18 mouse cellular contexts compared by ENCODE assay signal in genomic region chr1:120266460-120266859, GRCm38 (mm10). TPM values are rescaled to one million over a fixed set of nuclear protein-coding genes. Genes with fewer than 3 reads are reported as not detected.
DNase-seq lines count a peak whose midpoint lies in the region; ATAC-seq and TF ChIP-seq lines count a peak whose summit lies in the region.
"Had no signal": no experiment of that assay in that cellular context is flagged by ENCODE, and none has a peak within 500 bp of the region (broad histone marks: within the 10 kb centered on the region; RNA-seq: fewer than 3 reads in every experiment).

No protein-coding gene starts in this region.

- H3K27ac ChIP-seq in liver, adult 2 months (replicated peaks; ENCODE audit: insufficient read depth, low read depth, low read length) = peak overlapping the region; percentile 31
- H3K27ac ChIP-seq in testis, adult 2 months (ENCODE audit: control insufficient read depth, insufficient read depth, low read depth, low read length) = peak overlapping the region; percentile 40
- H3K27ac ChIP-seq in liver, embryonic 12.5 days = peak overlapping the region; percentile 93
- H3K27ac ChIP-seq: hindbrain, embryonic 12.5 days; limb, embryonic 15.5 days; neural tube, embryonic 15.5 days had no signal

- peak overlapping the region; percentile 93 for H3K4me2 ChIP-seq in liver, embryonic 12.5 days
- H3K4me2 ChIP-seq: hindbrain, embryonic 12.5 days; limb, embryonic 15.5 days had no signal

- H3K9me3 ChIP-seq in liver, embryonic 12.5 days (replicated peaks) = no peaks in the 10 kb centered on the region
- H3K9me3 ChIP-seq: hindbrain, embryonic 12.5 days; limb, embryonic 15.5 days; neural tube, embryonic 15.5 days had no signal

- DNase-seq in liver, adult 2 months (ENCODE audit: extremely low read depth, low read depth, low spot score) = no peak
- no peak for DNase-seq in liver
- DNase-seq in testis, postnatal 10 days (ENCODE audit: low spot score) = no peak
- no peak for DNase-seq in thymus, postnatal 0 days (ENCODE audit: low spot score)
- no peak for DNase-seq in cerebellum, adult 9-10 months
- DNase-seq: cerebellum, adult 9-11 months; gastrocnemius, postnatal 36 days; kidney, adult 2 months; kidney, postnatal 14 days; retina, postnatal 1 day; thymus, postnatal 14 days had no signal

- no peak for ATAC-seq in liver, embryonic 12.5 days
- ATAC-seq: forebrain, embryonic 14.5 days; midbrain, embryonic 16.5 days had no signal

- TF ChIP-seq POLR2A in liver, adult 2 months (IDR thresholded peaks at IDR 0.05; ENCODE audit: extremely low read depth, insufficient read depth, low read length) = no peak
- no peak for TF ChIP-seq POLR2A in testis, adult 2 months (IDR thresholded peaks at IDR 0.05; ENCODE audit: control insufficient read depth, low read depth, low read length)

- no peak overlapping the region for H3K9ac ChIP-seq in liver, adult 2 months (ENCODE audit: low read depth, low read length)
- H3K9ac ChIP-seq in liver, embryonic 12.5 days = peak overlapping the region; percentile 89
- H3K9ac ChIP-seq: hindbrain, embryonic 12.5 days; limb, embryonic 15.5 days; neural tube, embryonic 15.5 days had no signal

- no peaks in the 10 kb centered on the region for H3K27me3 ChIP-seq in liver, adult 2 months (ENCODE audit: control insufficient read depth, insufficient read depth, low read length)
- H3K27me3 ChIP-seq in testis, adult 2 months (ENCODE audit: control insufficient read depth, insufficient read depth, low read length) = no peaks in the 10 kb centered on the region
- no peaks in the 10 kb centered on the region for H3K27me3 ChIP-seq in liver, embryonic 12.5 days (replicated peaks)
- H3K27me3 ChIP-seq: limb, embryonic 15.5 days had no signal

- H3K36me3 ChIP-seq in liver, adult 2 months (ENCODE audit: control insufficient read depth, insufficient read depth, low read length) = no peaks in the 10 kb centered on the region
- no peaks in the 10 kb centered on the region for H3K36me3 ChIP-seq in testis, adult 2 months (ENCODE audit: control insufficient read depth, insufficient read depth, low read length)
- peaks cover 27% of the 10 kb centered on the region for H3K36me3 ChIP-seq in liver, embryonic 12.5 days
- H3K36me3 ChIP-seq: hindbrain, embryonic 12.5 days; limb, embryonic 15.5 days; neural tube, embryonic 15.5 days had no signal

- WGBS in liver, adult 2 months = 31% methylated on average over 4 of the region's 4 CpGs
- WGBS in liver, embryonic 12.5 days (ENCODE audit: insufficient replicate concordance) = 74% methylated on average over 4 of the region's 4 CpGs

- H3K4me1 ChIP-seq in liver, adult 2 months (ENCODE audit: control insufficient read depth, insufficient read depth, low read length) = peaks cover 24% of the 10 kb centered on the region
- peaks cover 5% of the 10 kb centered on the region for H3K4me1 ChIP-seq in testis, adult 2 months (ENCODE audit: control insufficient read depth, insufficient read depth, low read length)
- peaks cover 94% of the 10 kb centered on the region for H3K4me1 ChIP-seq in liver, embryonic 12.5 days

- H3K4me3 ChIP-seq in liver, adult 2 months (ENCODE audit: insufficient read depth, low read depth, low read length) = no peak overlapping the region
- H3K4me3 ChIP-seq in testis, adult 2 months (ENCODE audit: control insufficient read depth, low read depth, low read length) = no peak overlapping the region
- H3K4me3 ChIP-seq in liver, embryonic 12.5 days = 0 out of 2 replicates have a peak overlapping the region, but pooled peaks have one; percentile 81
- H3K4me3 ChIP-seq: hindbrain, embryonic 12.5 days; limb, embryonic 15.5 days; neural tube, embryonic 15.5 days had no signal

- H3K79me2 ChIP-seq in liver, adult 2 months (ENCODE audit: control insufficient read depth, insufficient read depth, low read length) = peaks cover 5% of the 10 kb centered on the region; the same call in 1 of the 2 replicates

- TF ChIP-seq CTCF in liver, adult 2 months (IDR thresholded peaks at IDR 0.05; ENCODE audit: low read depth, low read length) = no peak
- TF ChIP-seq CTCF in testis, adult 2 months (IDR thresholded peaks at IDR 0.05; ENCODE audit: control insufficient read depth, insufficient read depth, insufficient replicate concordance, low read depth, low read length) = no peak

RNA-seq across cellular contexts. Expression of gene Steap3, which starts 6.0 kb away (rescaled TPM):
- 7.5 and 11.9 TPM in 2 replicates for total RNA-seq in liver, adult 2 months (2014; rRNA removed)
- polyA plus RNA-seq in liver, adult 2 months (2012; rRNA removed) = 33.3 and 41.0 TPM in 2 replicates
- polyA plus RNA-seq in testis, adult 2 months (2012; rRNA removed) = 2.8 and 3.3 TPM in 2 replicates
- polyA plus RNA-seq in liver, embryonic 12.5 days (2016; fragmentation: Nextera tagmentation; extraction: Ambion mirVana) = 54.3 and 56.3 TPM in 2 replicates
- polyA plus RNA-seq in thymus, postnatal 0 days (2015; fragmentation: Nextera tagmentation; extraction: Ambion mirVana) = 4.7 and 5.0 TPM in 2 replicates

Comparison
In these comparisons a context has a peak if more than half of its experiments do, and no peak if none do; other contexts are left out.
1. H3K27ac ChIP-seq: peak in every context shown above with its lines; median percentile 93 in liver, embryonic 12.5 days; 40 in testis, adult 2 months; 31 in liver, adult 2 months.